Mouse (Mus musculus): ENCODE results near the gene Lpar2.

- TF ChIP-seq POLR2A (IDR thresholded peaks at IDR 0.05; ENCODE audit: control insufficient read depth in 1 of 2, insufficient read depth in 1 of 2, low read depth in 1 of 2, low read length in 2 of 2, poor library complexity in 1 of 2), result no peak
- TF ChIP-seq TCF12 (IDR thresholded peaks at IDR 0.05; ENCODE audit: low read depth, low read length), result no peak
- no peak for TF ChIP-seq GATA1 (IDR thresholded peaks at IDR 0.05; ENCODE audit: low read depth, low read length)
- no peak for TF ChIP-seq POLR2AphosphoS5 (IDR thresholded peaks at IDR 0.05; ENCODE audit: borderline replicate concordance, low read depth, low read length)
- no peak for TF ChIP-seq USF2 (IDR thresholded peaks at IDR 0.05; ENCODE audit: borderline replicate concordance in 1 of 2, insufficient read depth in 1 of 2, low read depth in 1 of 2, low read length in 2 of 2)
- TF ChIP-seq MXI1 (IDR thresholded peaks at IDR 0.05; ENCODE audit: low read depth, low read length), result no peak
Observed at GRCm38 (mm10) chr8:69870003-69870765, 48.0 kb downstream of the Lpar2 start.

Measured in MEL (cell line).